15 mouse cellular contexts compared by ENCODE assay signal in the genomic region with DNA sequence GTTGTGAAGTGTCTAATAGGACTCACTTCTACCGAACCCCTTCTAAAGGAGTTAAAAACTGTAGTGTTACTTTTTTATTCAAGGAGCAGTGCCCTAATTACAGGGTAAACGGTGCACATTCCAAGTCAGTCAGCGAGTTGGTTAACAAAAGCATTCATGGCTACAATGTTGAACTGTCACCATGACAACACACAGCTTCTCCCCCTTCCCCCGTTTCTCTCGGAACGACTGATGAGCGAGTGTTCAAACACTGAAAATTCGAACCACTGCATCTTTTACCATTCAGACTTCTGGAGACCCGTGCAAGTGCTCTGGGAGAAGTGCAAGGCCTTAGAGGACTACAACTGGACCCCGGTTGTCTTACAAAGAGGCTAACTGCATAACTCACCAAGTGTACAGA. TPM values are rescaled to one million over a fixed set of nuclear protein-coding genes. Genes with fewer than 3 reads are reported as not detected.
A peak's percentile ranks its signal among the peaks of the same experiment; 100 is the strongest.
DNase-seq lines count a peak whose midpoint lies in the region; ATAC-seq lines count a peak whose summit lies in the region.
"Had no signal": no experiment of that assay in that cellular context is flagged by ENCODE, and none has a peak within 500 bp of the region (broad histone marks: within the 10 kb centered on the region; RNA-seq: fewer than 3 reads in every experiment).

No protein-coding gene starts in this region.

- DNase-seq in embryo, embryonic 10.5 days (ENCODE audit: low spot score), result peak; percentile 77
- peak; percentile 81 for DNase-seq in forebrain, embryonic 14.5 days (ENCODE audit: low spot score)
- peak; percentile 48 for DNase-seq in mesoderm, embryonic 11.5 days (ENCODE audit: low read depth, low spot score)
- no peak for DNase-seq in kidney, adult 9 months
- no peak for DNase-seq in B cell, adult 2 months
- DNase-seq in thymus, postnatal 14 days, result no peak
- DNase-seq in thymus, adult 18-20 months, result no peak
- DNase-seq: adrenal gland, postnatal 10 days; gastrocnemius, adult 2 months; kidney, postnatal 14 days; right cerebral cortex, postnatal 4 days had no signal

- no peaks in the 10 kb centered on the region for H3K9me3 ChIP-seq in forebrain, embryonic 14.5 days (replicated peaks; ENCODE audit: control insufficient read depth, low read length)
- H3K9me3 ChIP-seq in neural tube, embryonic 13.5 days, result no peaks in the 10 kb centered on the region
- H3K9me3 ChIP-seq: embryonic facial prominence, embryonic 13.5 days had no signal

- H3K4me1 ChIP-seq in forebrain, embryonic 14.5 days (ENCODE audit: control insufficient read depth, insufficient read depth, low read length), result peaks cover 9% of the 10 kb centered on the region
- peaks cover 5% of the 10 kb centered on the region; the same call in 1 of the 2 replicates for H3K4me1 ChIP-seq in neural tube, embryonic 13.5 days (replicated peaks)
- H3K4me1 ChIP-seq: embryonic facial prominence, embryonic 13.5 days had no signal

- no peaks in the 10 kb centered on the region for H3K36me3 ChIP-seq in forebrain, embryonic 14.5 days (ENCODE audit: control insufficient read depth, insufficient read depth, low read length)
- H3K36me3 ChIP-seq in neural tube, embryonic 13.5 days, result no peaks in the 10 kb centered on the region
- H3K36me3 ChIP-seq: embryonic facial prominence, embryonic 13.5 days had no signal

- ATAC-seq in forebrain, embryonic 14.5 days, result peak; percentile 90
- ATAC-seq in neural tube, embryonic 13.5 days (ENCODE audit: low read depth), result no peak

- H3K27me3 ChIP-seq in forebrain, embryonic 14.5 days (replicated peaks; ENCODE audit: control insufficient read depth, insufficient read depth, low read length), result no peaks in the 10 kb centered on the region
- H3K27me3 ChIP-seq in neural tube, embryonic 13.5 days, result no peaks in the 10 kb centered on the region
- H3K27me3 ChIP-seq: CH12.LX; embryonic facial prominence, embryonic 13.5 days had no signal

- 10% methylated on average over 10 of the region's 10 CpGs for WGBS in forebrain, embryonic 14.5 days
- 17% methylated on average over 10 of the region's 10 CpGs for whole genome bisulfite sequencing in neural tube, embryonic 13.5 days

- no peak overlapping the region for H3K27ac ChIP-seq in forebrain, embryonic 14.5 days (ENCODE audit: low read depth, low read length)
- no peak overlapping the region for H3K27ac ChIP-seq in neural tube, embryonic 13.5 days (replicated peaks)
- H3K27ac ChIP-seq: embryonic facial prominence, embryonic 13.5 days; gastrocnemius, adult 2 months; liver, embryonic 14.5 days had no signal

- H3K4me2 ChIP-seq in forebrain, embryonic 14.5 days (ENCODE audit: low read length), result peak overlapping the region; percentile 22; the same call in 1 of the 2 replicates
- H3K4me2 ChIP-seq in neural tube, embryonic 13.5 days, result peak overlapping the region; percentile 16; the same call in 1 of the 2 replicates
- H3K4me2 ChIP-seq: embryonic facial prominence, embryonic 13.5 days had no signal

- no peak overlapping the region for H3K4me3 ChIP-seq in forebrain, embryonic 14.5 days (ENCODE audit: low read depth, low read length)
- no peak overlapping the region for H3K4me3 ChIP-seq in neural tube, embryonic 13.5 days
- H3K4me3 ChIP-seq: embryonic facial prominence, embryonic 13.5 days; gastrocnemius, adult 2 months had no signal

- H3K9ac ChIP-seq in forebrain, embryonic 14.5 days (ENCODE audit: low read length), result no peak overlapping the region
- H3K9ac ChIP-seq in neural tube, embryonic 13.5 days, result no peak overlapping the region
- H3K9ac ChIP-seq: embryonic facial prominence, embryonic 13.5 days; liver, embryonic 14.5 days had no signal

RNA-seq across cellular contexts. Expression of a gene that starts 25.6 kb away (rescaled TPM):
- polyA plus RNA-seq in forebrain, embryonic 14.5 days (2014; fragmentation: Nextera tagmentation; extraction: Ambion mirVana), result 0.18 and 0.95 TPM in 2 replicates
- polyA plus RNA-seq in neural tube, embryonic 13.5 days (2015; fragmentation: Nextera tagmentation; extraction: Ambion mirVana), result 2.1 and 2.7 TPM in 2 replicates
- polyA plus RNA-seq: liver, embryonic 14.5 days had no signal

Comparison
In these comparisons a context has a peak if more than half of its experiments do, and no peak if none do; other contexts are left out.
1. DNase-seq: peak in embryo, embryonic 10.5 days (single experiment), forebrain, embryonic 14.5 days (single experiment) and mesoderm, embryonic 11.5 days (single experiment); none in kidney, adult 9 months (single experiment), B cell, adult 2 months (0 of 2), thymus, postnatal 14 days (single experiment) and thymus, adult 18-20 months (0 of 2).